ENCODE assay signal across 15 mouse cellular contexts in genomic region chr15:84526921-84527320, GRCm38 (mm10). TPM values are rescaled to one million over a fixed set of nuclear protein-coding genes. Genes with fewer than 3 reads are reported as not detected.
DNase-seq lines count a peak whose midpoint lies in the region; ATAC-seq lines count a peak whose summit lies in the region.
"Had no signal": no experiment of that assay in that cellular context is flagged by ENCODE, and none has a peak within 500 bp of the region (broad histone marks: within the 10 kb centered on the region; RNA-seq: fewer than 3 reads in every experiment).

No protein-coding gene starts in this region.

- no peak overlapping the region for H3K4me3 ChIP-seq in midbrain, embryonic 14.5 days (replicated peaks; ENCODE audit: low read depth, low read length)
- H3K4me3 ChIP-seq in midbrain, embryonic 16.5 days (ENCODE audit: low read depth, low read length): no peak overlapping the region
- H3K4me3 ChIP-seq in hindbrain, embryonic 14.5 days (replicated peaks; ENCODE audit: low read length): no peak overlapping the region
- H3K4me3 ChIP-seq in neural tube, embryonic 15.5 days (replicated peaks): no peak overlapping the region
- H3K4me3 ChIP-seq: intestine, embryonic 15.5 days; limb, embryonic 12.5 days had no signal

- no peak overlapping the region for H3K4me2 ChIP-seq in midbrain, embryonic 14.5 days (ENCODE audit: low read length)
- H3K4me2 ChIP-seq in midbrain, embryonic 16.5 days (ENCODE audit: low read length): no peak overlapping the region
- H3K4me2 ChIP-seq in hindbrain, embryonic 14.5 days (replicated peaks): no peak overlapping the region
- H3K4me2 ChIP-seq in neural tube, embryonic 15.5 days: peak overlapping the region; percentile 17; the same call in 1 of the 2 replicates
- H3K4me2 ChIP-seq: intestine, embryonic 15.5 days; limb, embryonic 12.5 days had no signal

- ATAC-seq in midbrain, embryonic 14.5 days (ENCODE audit: low FRiP score, low TSS enrichment): no peak
- no peak for ATAC-seq in midbrain, embryonic 16.5 days
- ATAC-seq in hindbrain, embryonic 14.5 days (ENCODE audit: low FRiP score): peak; percentile 72
- peak; percentile 73; the same call in 1 of the 2 replicates for ATAC-seq in neural tube, embryonic 15.5 days (ENCODE audit: low FRiP score)
- ATAC-seq in monocyte, adult 5-6 weeks (replicated peaks; ENCODE audit: insufficient number of reproducible peaks, low FRiP score, low TSS enrichment, poor library complexity, severe bottlenecking): no peak
- ATAC-seq: intestine, embryonic 15.5 days had no signal

- no peak overlapping the region for H3K9ac ChIP-seq in midbrain, embryonic 14.5 days (replicated peaks; ENCODE audit: low read length)
- H3K9ac ChIP-seq in midbrain, embryonic 16.5 days (ENCODE audit: low read depth, low read length): no peak overlapping the region
- H3K9ac ChIP-seq in hindbrain, embryonic 14.5 days: no peak overlapping the region
- H3K9ac ChIP-seq in neural tube, embryonic 15.5 days (replicated peaks): no peak overlapping the region
- H3K9ac ChIP-seq: intestine, embryonic 15.5 days; limb, embryonic 12.5 days had no signal

- 45% methylated on average over 14 of the region's 14 CpGs for WGBS in midbrain, embryonic 14.5 days
- WGBS in midbrain, embryonic 16.5 days: 48% methylated on average over 14 of the region's 14 CpGs
- 23% methylated on average over 14 of the region's 14 CpGs for WGBS in hindbrain, embryonic 14.5 days
- 11% methylated on average over 14 of the region's 14 CpGs for WGBS in neural tube, embryonic 15.5 days

- 0 out of 2 replicates have a peak overlapping the region, but pooled peaks have one; percentile 1 for H3K27ac ChIP-seq in midbrain, embryonic 14.5 days (replicated peaks; ENCODE audit: low read depth, low read length)
- H3K27ac ChIP-seq in midbrain, embryonic 16.5 days (ENCODE audit: low read length): no peak overlapping the region
- 0 out of 2 replicates have a peak overlapping the region, but pooled peaks have one; percentile 16 for H3K27ac ChIP-seq in hindbrain, embryonic 14.5 days
- H3K27ac ChIP-seq in neural tube, embryonic 15.5 days (replicated peaks): no peak overlapping the region
- H3K27ac ChIP-seq: intestine, embryonic 15.5 days; limb, embryonic 12.5 days had no signal

- DNase-seq in adrenal gland, postnatal 14 days: peak; percentile 30
- no peak for DNase-seq in adrenal gland, postnatal 25 days
- DNase-seq in midbrain, embryonic 14.5 days: peak; percentile 33
- peak; percentile 60 for DNase-seq in hindbrain, embryonic 14.5 days (ENCODE audit: low spot score)
- no peak for DNase-seq in kidney, adult 11 months
- DNase-seq: cerebellum, adult 8-10 months; heart, adult 18-20 months; kidney, postnatal 10 days; lung, postnatal 36 days; retina, postnatal 1 day had no signal

- no peaks in the 10 kb centered on the region for H3K27me3 ChIP-seq in midbrain, embryonic 14.5 days (ENCODE audit: control insufficient read depth, insufficient read depth, low read length)
- no peaks in the 10 kb centered on the region for H3K27me3 ChIP-seq in midbrain, embryonic 16.5 days (ENCODE audit: control insufficient read depth, insufficient read depth, low read depth, low read length)
- no peaks in the 10 kb centered on the region for H3K27me3 ChIP-seq in hindbrain, embryonic 14.5 days (ENCODE audit: control insufficient read depth, insufficient read depth, low read length)
- H3K27me3 ChIP-seq in neural tube, embryonic 15.5 days (replicated peaks): no peaks in the 10 kb centered on the region
- H3K27me3 ChIP-seq: intestine, embryonic 15.5 days had no signal

- H3K4me1 ChIP-seq in midbrain, embryonic 14.5 days (ENCODE audit: control insufficient read depth, insufficient read depth, low read length): peaks cover 22% of the 10 kb centered on the region
- 0 out of 2 replicates have a peak, but pooled peaks cover 3% of the 10 kb centered on the region for H3K4me1 ChIP-seq in midbrain, embryonic 16.5 days (ENCODE audit: control insufficient read depth, insufficient read depth, low read length)
- H3K4me1 ChIP-seq in hindbrain, embryonic 14.5 days (replicated peaks; ENCODE audit: control insufficient read depth, insufficient read depth, low read length): peaks cover 16% of the 10 kb centered on the region
- peaks cover 37% of the 10 kb centered on the region for H3K4me1 ChIP-seq in neural tube, embryonic 15.5 days
- H3K4me1 ChIP-seq: intestine, embryonic 15.5 days had no signal

- no peaks in the 10 kb centered on the region for H3K36me3 ChIP-seq in midbrain, embryonic 14.5 days (ENCODE audit: control insufficient read depth, insufficient read depth, low read length)
- H3K36me3 ChIP-seq in midbrain, embryonic 16.5 days (ENCODE audit: control insufficient read depth, insufficient read depth, low read length): no peaks in the 10 kb centered on the region
- H3K36me3 ChIP-seq in hindbrain, embryonic 14.5 days (replicated peaks; ENCODE audit: control insufficient read depth, insufficient read depth): no peaks in the 10 kb centered on the region
- no peaks in the 10 kb centered on the region for H3K36me3 ChIP-seq in neural tube, embryonic 15.5 days
- H3K36me3 ChIP-seq: intestine, embryonic 15.5 days; limb, embryonic 12.5 days had no signal

- no peaks in the 10 kb centered on the region for H3K9me3 ChIP-seq in midbrain, embryonic 14.5 days (ENCODE audit: control insufficient read depth, low read length)
- no peaks in the 10 kb centered on the region for H3K9me3 ChIP-seq in midbrain, embryonic 16.5 days (replicated peaks; ENCODE audit: control insufficient read depth, low read length, poor library complexity, severe bottlenecking)
- no peaks in the 10 kb centered on the region for H3K9me3 ChIP-seq in hindbrain, embryonic 14.5 days (ENCODE audit: control insufficient read depth, low read length)
- H3K9me3 ChIP-seq in neural tube, embryonic 15.5 days (replicated peaks): no peaks in the 10 kb centered on the region
- H3K9me3 ChIP-seq: intestine, embryonic 15.5 days; limb, embryonic 12.5 days had no signal

RNA-seq across cellular contexts. Expression of gene Rtl6, which starts 30.7 kb away (rescaled TPM):
- total RNA-seq in adrenal gland, postnatal 14 days (2021): 6.3 and 7.2 TPM in 2 replicates
- total RNA-seq in adrenal gland, postnatal 25 days (2021): 6.6 and 9.3 TPM in 2 replicates
- polyA plus RNA-seq in midbrain, embryonic 14.5 days (2014; fragmentation: Nextera tagmentation; extraction: Ambion mirVana): 41.2 and 43.2 TPM in 2 replicates
- polyA plus RNA-seq in midbrain, embryonic 16.5 days (2015; fragmentation: Nextera tagmentation; extraction: Ambion mirVana): 75.4 and 79.1 TPM in 2 replicates
- polyA plus RNA-seq in hindbrain, embryonic 14.5 days (2014; fragmentation: Nextera tagmentation; extraction: Ambion mirVana): 37.2 and 40.1 TPM in 2 replicates
- polyA plus RNA-seq in neural tube, embryonic 15.5 days (2015; fragmentation: Nextera tagmentation; extraction: Ambion mirVana): 46.5 and 55.0 TPM in 2 replicates
- total RNA-seq in monocyte, adult 5-6 weeks (2017): 0.67 to 2.3 TPM (median 2.0 TPM) in 3 replicates

Comparison
In these comparisons a context has a peak if more than half of its experiments do, and no peak if none do; other contexts are left out.
1. DNase-seq: peak in adrenal gland, postnatal 14 days (single experiment), midbrain, embryonic 14.5 days (single experiment) and hindbrain, embryonic 14.5 days (single experiment); none in adrenal gland, postnatal 25 days (single experiment) and kidney, adult 11 months (single experiment).
2. H3K27ac ChIP-seq: peak in midbrain, embryonic 14.5 days (single experiment) and hindbrain, embryonic 14.5 days (single experiment); none in midbrain, embryonic 16.5 days (single experiment) and neural tube, embryonic 15.5 days (single experiment).
3. ATAC-seq: peak in hindbrain, embryonic 14.5 days (single experiment) and neural tube, embryonic 15.5 days (single experiment); none in midbrain, embryonic 14.5 days (single experiment), midbrain, embryonic 16.5 days (single experiment) and monocyte, adult 5-6 weeks (single experiment).